Mouse (Mus musculus) hindbrain, embryonic 13.5 days (tissue): ENCODE measurements around the gene Pcsk6. TPM values are rescaled to one million over a fixed set of nuclear protein-coding genes. Genes with fewer than 3 reads are reported as not detected.
A peak's percentile ranks its signal among the peaks of the same experiment; 100 is the strongest.
"Not testable (repeated sequence)": the region's sequence is repeated elsewhere in the genome, so short reads cannot be mapped to it uniquely, and the experiment has no call there.

Source experiments
- ATAC-seq: fragments of 200-750 bp; cut with Nextera tagmentation; 2 replicates; pipeline ENCODE4 v1.8.0; 2017; ENCODE audit warnings: moderate TSS enrichment; ENCODE audit not compliant: low FRiP score
- H3K27ac ChIP-seq: fragments of 300-500 bp; sonication (generic); 2 replicates; pipeline ENCODE4 v1.5.1; 2015; ENCODE audit warnings: inconsistent platforms, mild to moderate bottlenecking, moderate library complexity
- H3K27me3 ChIP-seq: fragments of 300-500 bp; sonication (generic); 2 replicates; pipeline ENCODE4 v1.6.1; 2015; ENCODE audit warnings: mild to moderate bottlenecking, inconsistent platforms
- H3K36me3 ChIP-seq: fragments of 300-500 bp; sonication (generic); 2 replicates; pipeline ENCODE4 v1.6.1; 2015; ENCODE audit warnings: mild to moderate bottlenecking, inconsistent platforms
- H3K4me1 ChIP-seq: fragments of 300-500 bp; sonication (generic); replicated peaks from 2 replicates; pipeline ENCODE4 v1.6.1; 2015; ENCODE audit warnings: inconsistent platforms
- H3K4me2 ChIP-seq: fragments of 300-500 bp; sonication (generic); 2 replicates; pipeline ENCODE4 v1.6.1; 2015; ENCODE audit warnings: inconsistent platforms, mild to moderate bottlenecking, moderate library complexity
- H3K4me3 ChIP-seq: fragments of 300-500 bp; sonication (generic); 2 replicates; pipeline ENCODE4 v1.5.1; 2015; ENCODE audit warnings: mild to moderate bottlenecking, inconsistent platforms
- H3K9ac ChIP-seq: fragments of 300-500 bp; sonication (generic); 2 replicates; pipeline ENCODE4 v1.6.1; 2015; ENCODE audit warnings: mild to moderate bottlenecking, inconsistent platforms
- H3K9me3 ChIP-seq: fragments of 300-500 bp; sonication (generic); 2 replicates; pipeline ENCODE4 v1.6.1; 2016; ENCODE audit warnings: inconsistent platforms
- WGBS: fragments of 180-500 bp; shearing (Covaris S2); methylation state at CpG from one replicate; pipeline ENCODE4 v1.1.7; 2015; 5-methylcytosine and 5-hydroxymethylcytosine counted together
- polyA plus RNA-seq: library from polyadenylated mRNA; unstranded; fragments of >200 nt; fragmentation: Nextera tagmentation; extraction: Ambion mirVana; gene quantifications from 2 replicates; pipeline ENCODE4 v1.2.1, GENCODE M21; 2015

Gene Pcsk6
- polyA plus RNA-seq, 1 experiment from 2014 or later = 0.52 TPM

DNA sequence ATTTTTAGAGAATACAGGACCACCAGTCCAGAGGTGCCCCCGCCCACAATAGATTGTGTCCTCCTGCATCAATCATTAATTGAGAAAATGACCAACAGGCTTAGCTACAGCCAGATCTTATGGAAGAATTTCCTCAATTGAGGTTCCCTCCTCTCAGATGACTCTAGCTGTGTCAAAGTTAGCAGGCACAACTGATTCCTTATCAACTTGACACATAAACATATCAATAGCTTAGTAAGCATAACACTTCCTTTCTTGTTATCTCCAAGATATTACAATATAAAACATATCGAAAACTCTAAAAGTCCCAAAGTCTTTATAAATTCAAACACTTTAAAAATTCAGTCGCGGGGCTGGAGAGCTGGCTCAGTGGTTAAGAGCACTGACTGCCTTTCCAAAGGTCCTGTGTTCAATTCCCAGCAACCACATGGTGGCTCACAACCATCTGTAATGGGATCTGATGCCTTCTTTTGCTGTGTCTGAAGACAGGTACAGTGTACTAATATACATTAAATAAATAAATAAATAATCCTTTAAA, 192.5 kb downstream of the Pcsk6 start:
- H3K4me1 ChIP-seq = no peaks in the 10 kb centered on the region
- ATAC-seq = no peak
- H3K27me3 ChIP-seq = peaks cover 18% of the 10 kb centered on the region
- no peak overlapping the region for H3K9ac ChIP-seq
- WGBS = 85% methylated on average over 4 of the region's 4 CpGs
- H3K27ac ChIP-seq = no peak overlapping the region
- no peaks in the 10 kb centered on the region for H3K9me3 ChIP-seq
- H3K4me2 ChIP-seq = no peak overlapping the region
- no peak overlapping the region for H3K4me3 ChIP-seq
- H3K36me3 ChIP-seq = no peaks in the 10 kb centered on the region

DNA sequence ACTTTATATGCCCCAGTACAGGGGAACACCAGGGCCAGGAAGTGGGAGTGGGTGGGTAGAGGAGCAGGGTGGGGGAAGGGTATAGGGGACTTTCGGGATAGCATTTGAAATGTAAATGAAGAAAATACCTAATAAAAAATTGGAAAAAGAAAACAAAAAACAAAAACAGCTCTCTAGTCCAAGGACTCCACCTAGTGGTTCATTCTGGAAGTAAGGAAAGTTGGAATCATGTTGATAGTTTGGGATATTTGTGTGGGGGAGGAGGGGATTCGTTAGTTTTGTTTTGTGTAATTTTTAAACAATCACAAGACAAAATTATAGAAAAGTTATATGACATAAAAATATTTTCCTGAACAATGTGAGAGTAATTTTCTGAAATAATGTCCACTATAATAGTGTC, 193.8 kb downstream of the Pcsk6 start:
- H3K4me3 ChIP-seq, H3K9ac ChIP-seq, H3K4me2 ChIP-seq, H3K4me1 ChIP-seq, H3K36me3 ChIP-seq, ATAC-seq, H3K9me3 ChIP-seq, H3K27ac ChIP-seq: not testable (repeated sequence)
- H3K27me3 ChIP-seq = peaks cover 18% of the 10 kb centered on the region
- WGBS = 18% methylated on average over 2 of the region's 2 CpGs

DNA sequence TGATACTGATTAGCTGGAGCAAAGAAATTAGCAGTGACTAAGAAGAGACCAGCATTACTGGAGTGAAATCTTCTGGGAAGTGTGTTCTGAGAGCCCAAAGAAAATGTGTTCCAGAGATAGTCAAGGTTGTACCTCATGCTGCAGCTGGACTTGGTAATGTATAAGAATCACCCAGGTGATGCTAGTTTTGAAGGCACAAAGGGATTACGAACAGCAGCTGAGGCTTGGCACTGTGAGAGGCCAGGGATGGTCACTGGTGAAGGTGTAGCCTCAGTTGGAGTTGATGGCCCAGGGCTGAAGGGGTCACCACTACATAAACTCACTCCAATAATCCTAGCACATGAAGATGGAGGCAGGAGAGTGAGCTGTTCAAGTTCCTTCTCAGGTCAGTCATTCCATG, 197.2 kb downstream of the Pcsk6 start, which contains the start of gene Snrpa1:
TSS of gene Snrpa1 (plus strand) at position 301 of the 400 bp plus-strand sequence.
- Histone ChIP-seq H3K4me2 (peak within 1 kb of the TSS; percentile 92), H3K4me3 (peak within 1 kb of the TSS; percentile 83), H3K27me3 (peaks cover 18% of the 10 kb centered on the region), H3K4me1 (peaks cover 17% of the 10 kb centered on the region), H3K9me3 (no peaks in the 10 kb centered on the region), H3K27ac (no peak within 1 kb of the TSS), H3K36me3 (peaks cover 15% of the 10 kb centered on the region), H3K9ac (peak within 1 kb of the TSS; percentile 92)
- no peak for ATAC-seq
- 73% methylated on average over 1 of the region's 1 CpGs for WGBS

DNA sequence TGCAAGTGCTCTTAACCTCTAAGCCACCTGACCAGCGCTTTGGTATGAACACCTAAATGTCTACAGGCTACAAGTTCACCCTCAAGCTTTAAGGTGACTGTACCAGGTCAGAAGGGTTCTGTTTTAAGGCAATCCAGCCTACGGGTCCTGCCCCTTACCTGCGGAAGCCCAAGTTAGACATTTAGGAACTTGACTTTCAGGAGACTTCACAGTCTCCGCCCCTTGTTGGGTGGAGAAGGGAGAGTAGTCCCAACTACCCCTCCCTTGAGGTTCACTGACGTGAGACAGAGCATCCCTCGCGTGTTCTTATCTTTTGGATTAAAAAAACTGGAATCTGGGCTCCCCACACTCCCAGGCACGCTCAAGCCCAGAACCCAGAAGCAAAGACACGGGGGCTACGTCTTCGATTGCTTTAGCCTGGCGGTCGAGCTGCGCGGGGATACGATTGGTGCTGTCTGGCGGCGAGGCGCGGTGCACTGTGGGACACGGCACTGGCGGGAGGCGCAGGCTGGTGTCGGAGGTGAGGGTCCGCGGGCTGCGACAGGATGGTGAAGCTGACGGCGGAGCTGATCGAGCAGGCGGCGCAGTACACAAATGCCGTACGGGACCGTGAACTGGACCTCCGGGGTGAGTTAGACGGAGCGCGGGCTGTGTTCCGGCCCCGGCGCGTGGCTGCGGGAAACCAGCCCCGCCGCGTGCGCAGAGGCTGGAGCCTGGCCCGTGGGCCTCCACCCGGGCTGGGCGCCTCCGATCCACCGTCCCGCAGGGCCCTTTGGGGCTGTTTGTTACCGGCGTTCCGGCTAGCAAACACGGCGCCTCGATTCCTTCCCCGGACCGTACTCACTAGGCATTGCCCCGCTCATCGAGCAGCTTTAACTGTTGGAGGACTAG, 198.8 kb downstream of the Pcsk6 start:
- under 1% methylated on average over 64 of the region's 64 CpGs for WGBS
- peaks cover 17% of the 10 kb centered on the region for H3K4me1 ChIP-seq
- peak overlapping the region; percentile 81 for H3K27ac ChIP-seq

DNA sequence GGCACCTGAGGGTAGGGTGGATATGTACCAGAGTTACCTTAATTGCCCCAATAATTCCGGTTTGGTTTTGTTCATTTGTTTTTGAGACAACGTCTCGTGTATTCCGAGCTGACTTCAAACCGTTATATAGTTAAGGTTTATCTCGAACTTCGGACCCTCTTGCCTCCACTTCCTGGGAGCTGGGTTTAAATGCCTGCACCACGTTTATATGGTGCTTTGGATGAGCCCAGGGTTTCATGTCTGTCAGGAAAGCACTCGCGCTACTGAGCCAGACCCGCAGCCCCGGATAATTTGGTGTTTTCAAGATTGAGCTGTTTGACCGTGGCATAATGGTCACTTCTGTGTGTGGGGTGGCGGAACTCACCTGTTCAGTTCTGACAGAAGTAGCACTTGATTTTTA, 199.5 kb downstream of the Pcsk6 start:
- 3% methylated on average over 14 of the region's 14 CpGs for WGBS
- peaks cover 17% of the 10 kb centered on the region for H3K4me1 ChIP-seq
- H3K4me2 ChIP-seq = peak overlapping the region; percentile 92
- no peaks in the 10 kb centered on the region for H3K9me3 ChIP-seq
- H3K4me3 ChIP-seq = peak overlapping the region; percentile 83
- no peak; the same call in 1 of the 2 replicates for ATAC-seq
- peak overlapping the region; percentile 92 for H3K9ac ChIP-seq
- H3K36me3 ChIP-seq = peaks cover 33% of the 10 kb centered on the region
- peaks cover 18% of the 10 kb centered on the region for H3K27me3 ChIP-seq
- no peak overlapping the region for H3K27ac ChIP-seq

More for the DNA sequence above, 198.8 kb downstream of the Pcsk6 start:
- H3K4me2 ChIP-seq = peak overlapping the region; percentile 92
- H3K36me3 ChIP-seq = peaks cover 28% of the 10 kb centered on the region
- peak overlapping the region; percentile 92 for H3K9ac ChIP-seq
- H3K27me3 ChIP-seq = peaks cover 18% of the 10 kb centered on the region
- H3K9me3 ChIP-seq = no peaks in the 10 kb centered on the region
- ATAC-seq = peak; percentile 96
- H3K4me3 ChIP-seq = peak overlapping the region; percentile 83

DNA sequence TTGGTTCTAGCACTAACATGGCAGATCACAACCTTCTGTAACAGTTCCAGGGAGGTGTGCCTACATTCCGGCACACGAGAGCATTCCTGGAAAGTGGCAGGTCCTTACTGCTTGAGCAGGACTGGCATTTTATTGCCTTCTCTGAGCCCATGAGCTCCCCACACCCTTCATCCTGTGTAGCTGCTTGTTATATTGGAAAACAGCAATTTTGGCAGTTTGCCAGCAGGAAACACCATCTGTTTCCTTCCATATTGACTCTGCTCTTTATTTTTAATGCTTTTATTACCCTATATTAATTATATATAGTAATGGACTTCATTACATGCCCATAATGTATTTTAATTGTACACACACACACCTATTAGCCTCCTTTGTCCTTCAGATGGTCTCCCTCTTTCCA, 214.9 kb downstream of the Pcsk6 start:
- no peak overlapping the region for H3K27ac ChIP-seq
- H3K4me3 ChIP-seq = no peak overlapping the region
- no peaks in the 10 kb centered on the region for H3K9me3 ChIP-seq
- no peak overlapping the region for H3K4me2 ChIP-seq
- no peak overlapping the region for H3K9ac ChIP-seq
- no peaks in the 10 kb centered on the region for H3K27me3 ChIP-seq
- WGBS = 74% methylated on average over 2 of the region's 2 CpGs
- H3K36me3 ChIP-seq = peaks cover 56% of the 10 kb centered on the region
- no peak for ATAC-seq
- peaks cover 22% of the 10 kb centered on the region for H3K4me1 ChIP-seq

DNA sequence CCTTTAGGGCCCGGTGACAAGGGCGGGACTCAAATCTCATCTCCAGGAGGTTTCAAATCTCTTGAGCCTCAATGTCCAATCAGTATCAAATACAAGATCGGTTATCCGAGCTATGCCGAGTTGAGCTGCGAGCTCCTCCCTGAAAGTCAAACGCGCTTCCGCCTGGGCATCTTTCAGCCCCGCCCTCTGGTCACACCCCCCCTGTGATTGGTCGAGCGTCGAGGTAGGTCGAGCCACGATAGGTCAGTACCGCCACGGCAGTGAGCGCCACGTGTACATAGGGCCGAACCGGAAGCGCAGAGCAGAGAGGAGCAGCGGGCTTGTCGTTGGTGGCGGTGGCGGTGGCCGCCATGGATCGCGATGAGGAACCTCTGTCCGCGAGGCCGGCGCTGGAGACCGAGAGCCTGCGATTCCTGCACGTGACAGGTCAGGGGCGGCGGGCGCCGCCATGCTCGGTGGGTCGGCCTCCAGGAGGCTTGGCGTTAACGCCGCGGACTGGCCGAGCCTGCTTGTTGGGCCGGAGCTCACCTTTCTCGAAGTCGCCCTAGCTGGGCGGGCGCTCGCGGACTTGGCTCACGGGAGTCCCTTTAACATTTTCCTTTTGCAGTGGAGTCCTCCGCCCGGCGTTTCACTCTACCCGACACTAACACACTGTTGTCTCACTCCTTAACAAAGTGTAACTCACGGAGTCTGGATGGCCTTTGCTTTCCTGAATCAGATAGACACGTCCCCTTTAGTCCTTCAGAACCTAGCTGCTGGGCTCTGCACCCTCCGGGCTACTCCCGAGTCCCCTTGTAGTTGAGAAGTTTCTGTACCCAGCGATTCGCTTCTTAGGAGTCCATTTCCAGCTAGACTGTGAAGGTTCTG, 218.1 kb downstream of the Pcsk6 start, which contains the start of gene Selenos:
TSS of gene Selenos (plus strand) at position 286 of the 867 bp plus-strand sequence.
- peak; percentile 100 for ATAC-seq
- Histone ChIP-seq H3K27ac (peak within 1 kb of the TSS; percentile 82), H3K27me3 (no peaks in the 10 kb centered on the region), H3K9ac (peak within 1 kb of the TSS; percentile 82), H3K4me2 (peak within 1 kb of the TSS; percentile 90), H3K4me1 (peaks cover 37% of the 10 kb centered on the region), H3K4me3 (peak within 1 kb of the TSS; percentile 83), H3K9me3 (no peaks in the 10 kb centered on the region), H3K36me3 (peaks cover 45% of the 10 kb centered on the region)
- under 1% methylated on average over 65 of the region's 65 CpGs for WGBS

DNA sequence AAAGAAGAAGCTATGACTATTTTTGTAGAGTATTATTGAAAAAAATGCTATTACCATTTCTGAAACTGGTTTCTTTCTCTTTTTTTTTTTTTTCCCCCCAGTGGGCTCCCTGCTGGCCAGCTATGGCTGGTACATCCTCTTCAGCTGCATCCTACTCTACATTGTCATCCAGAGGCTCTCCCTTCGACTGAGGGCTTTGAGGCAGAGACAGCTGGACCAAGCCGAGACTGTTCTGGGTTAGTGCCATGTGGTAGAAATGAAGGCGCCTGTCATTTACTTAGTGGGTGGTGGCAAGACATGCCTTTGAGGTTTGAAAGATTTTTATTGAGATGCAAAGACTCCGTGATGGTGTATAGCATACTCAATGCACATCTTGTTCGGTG, 218.7 kb downstream of the Pcsk6 start:
- Histone ChIP-seq H3K27me3 (no peaks in the 10 kb centered on the region), H3K4me1 (peaks cover 37% of the 10 kb centered on the region), H3K27ac (peak overlapping the region; percentile 82; the same call in 1 of the 2 replicates), H3K4me2 (peak overlapping the region; percentile 90), H3K36me3 (peaks cover 44% of the 10 kb centered on the region), H3K9me3 (no peaks in the 10 kb centered on the region), H3K9ac (peak overlapping the region; percentile 82), H3K4me3 (peak overlapping the region; percentile 83)
- WGBS = 36% methylated on average over 5 of the region's 5 CpGs
- ATAC-seq = no peak

DNA sequence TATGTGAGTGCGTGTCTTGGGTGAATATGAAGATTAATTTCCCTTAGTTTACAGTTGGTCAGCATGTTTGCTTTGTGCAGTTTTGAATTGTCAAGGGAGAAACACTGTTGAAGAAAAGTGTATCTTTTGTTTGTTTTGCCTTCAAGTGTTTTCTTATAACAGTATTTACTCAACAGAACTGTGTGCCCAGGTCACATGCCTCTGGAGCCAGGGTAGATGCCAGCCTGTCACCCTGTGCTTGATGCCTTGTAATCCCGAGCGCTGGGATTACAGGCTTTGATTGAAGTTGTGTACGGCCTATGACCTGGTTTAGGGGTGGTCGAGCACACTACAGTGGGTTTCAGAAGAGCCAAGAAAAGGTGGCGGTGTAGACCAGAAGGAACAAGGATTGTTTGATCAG, 222.2 kb downstream of the Pcsk6 start:
- H3K36me3 ChIP-seq = peaks cover 59% of the 10 kb centered on the region
- no peak overlapping the region for H3K4me2 ChIP-seq
- no peaks in the 10 kb centered on the region for H3K27me3 ChIP-seq
- no peak overlapping the region for H3K9ac ChIP-seq
- H3K9me3 ChIP-seq = no peaks in the 10 kb centered on the region
- H3K27ac ChIP-seq = no peak overlapping the region
- 91% methylated on average over 6 of the region's 6 CpGs for WGBS
- H3K4me3 ChIP-seq = no peak overlapping the region
- H3K4me1 ChIP-seq = peaks cover 35% of the 10 kb centered on the region
- no peak for ATAC-seq

DNA sequence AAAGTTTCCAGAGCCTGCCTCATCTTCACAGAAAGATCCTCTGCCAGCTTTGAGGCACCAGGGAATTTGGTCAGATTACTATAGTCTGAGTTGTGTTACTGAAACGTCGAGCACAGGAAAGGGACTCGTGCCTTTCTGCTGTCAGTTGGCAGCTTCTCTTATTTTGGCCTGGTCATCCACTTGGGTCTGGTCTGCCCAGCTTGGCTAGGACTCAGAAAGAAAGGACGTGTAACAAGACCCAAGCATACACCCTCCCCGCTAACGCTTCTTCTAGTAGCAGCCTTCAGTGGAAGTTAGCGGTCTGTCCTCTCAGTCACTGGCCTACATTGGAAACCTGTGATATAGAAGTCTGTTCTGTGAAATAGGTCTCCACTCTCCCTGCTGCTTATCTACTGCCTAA, 223.0 kb downstream of the Pcsk6 start:
- H3K4me3 ChIP-seq = no peak overlapping the region
- H3K4me1 ChIP-seq = peaks cover 31% of the 10 kb centered on the region
- no peaks in the 10 kb centered on the region for H3K27me3 ChIP-seq
- no peak for ATAC-seq
- no peak overlapping the region for H3K4me2 ChIP-seq
- H3K9ac ChIP-seq = no peak overlapping the region
- no peak overlapping the region for H3K27ac ChIP-seq
- 86% methylated on average over 7 of the region's 7 CpGs for WGBS
- peaks cover 67% of the 10 kb centered on the region for H3K36me3 ChIP-seq
- H3K9me3 ChIP-seq = no peaks in the 10 kb centered on the region

DNA sequence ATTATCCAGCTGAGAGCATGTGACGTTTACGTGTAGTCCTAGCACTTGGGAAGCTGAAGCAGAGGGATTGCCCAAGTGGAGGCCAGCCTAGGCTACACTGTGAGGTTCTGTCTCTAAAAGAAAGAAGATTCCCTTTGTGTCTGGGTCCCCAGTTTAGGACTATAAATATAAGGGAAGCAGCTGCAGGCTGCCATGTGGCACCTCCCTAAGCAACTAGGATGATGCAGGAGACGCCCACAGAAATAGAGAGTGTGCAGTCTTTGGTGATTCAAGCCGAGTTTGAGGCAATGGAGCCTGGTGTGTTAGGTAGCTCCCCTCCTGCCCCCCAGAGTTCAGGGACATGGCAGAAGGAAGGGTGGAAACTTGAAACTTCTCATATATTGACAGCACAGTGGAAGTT, 226.1 kb downstream of the Pcsk6 start:
- H3K36me3 ChIP-seq = peaks cover 96% of the 10 kb centered on the region

DNA sequence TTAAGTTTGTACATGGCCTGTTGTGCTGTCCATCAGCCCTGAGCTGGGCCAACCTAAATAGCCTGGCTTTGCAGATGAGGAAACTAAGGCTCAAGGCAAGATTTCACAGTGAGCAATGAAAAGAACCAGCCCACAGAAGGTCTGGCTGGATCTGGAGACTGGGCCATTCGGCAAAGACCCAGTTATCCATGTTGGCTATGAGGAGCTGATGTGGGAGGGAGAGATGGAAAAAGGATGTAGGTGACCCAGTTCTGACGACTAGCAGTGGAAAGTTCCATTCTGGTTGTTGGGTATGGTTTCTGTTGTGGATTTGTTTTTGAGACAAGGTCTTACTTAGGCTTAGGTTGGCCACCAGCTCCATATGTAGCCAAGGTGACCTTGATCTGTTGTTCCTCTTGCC, 226.5 kb downstream of the Pcsk6 start:
- no peak for ATAC-seq
- Histone ChIP-seq H3K9ac (no peak overlapping the region), H3K9me3 (no peaks in the 10 kb centered on the region), H3K4me1 (0 out of 2 replicates have a peak, but pooled peaks cover 9% of the 10 kb centered on the region), H3K27me3 (no peaks in the 10 kb centered on the region), H3K27ac (no peak overlapping the region), H3K36me3 (peaks cover 97% of the 10 kb centered on the region), H3K4me3 (no peak overlapping the region), H3K4me2 (no peak overlapping the region)
- 96% methylated on average over 2 of the region's 2 CpGs for WGBS

More for the DNA sequence above, 226.1 kb downstream of the Pcsk6 start:
- 94% methylated on average over 4 of the region's 4 CpGs for WGBS
- Histone ChIP-seq H3K9ac (no peak overlapping the region), H3K4me2 (no peak overlapping the region), H3K27ac (no peak overlapping the region), H3K27me3 (no peaks in the 10 kb centered on the region), H3K9me3 (no peaks in the 10 kb centered on the region), H3K4me1 (0 out of 2 replicates have a peak, but pooled peaks cover 10% of the 10 kb centered on the region), H3K4me3 (no peak overlapping the region)
- ATAC-seq = no peak
